Mouse (Mus musculus): ENCODE data around the gene Parl.

Parl gene

GRCm38 (mm10) chr16:20234406-20234805 is 67.8 kb downstream of the Parl start:
- 42% methylated on average over 4 of the region's 4 CpGs for WGBS

Data from cerebral cortex, adult 2 months (tissue).